Mouse (Mus musculus) heart, adult 2 months (tissue): ENCODE data around the gene Hp.

Source experiments
- CTCF ChIP-seq: fragments of 200-600 bp; IDR thresholded peaks from 2 replicates; pipeline ENCODE4 v1.8.1; 2022; ENCODE audit warnings: antibody characterized with exemption, mild to moderate bottlenecking, moderate library complexity
- EP300 ChIP-seq: fragments of 200-500 bp; IDR thresholded peaks from 2 replicates; pipeline ENCODE4 v1.6.1; 2011; ENCODE audit warnings: low read depth, low read length, control low read depth; ENCODE audit not compliant: insufficient read depth
- POLR2A ChIP-seq: fragments of 200-500 bp; IDR thresholded peaks from 2 replicates; pipeline ENCODE4 v1.6.1; 2011; ENCODE audit warnings: mild to moderate bottlenecking, low read depth, low read length, control low read depth; ENCODE audit not compliant: insufficient read depth

GRCm38 (mm10) chr8:109591367-109591766 lies 12.4 kb upstream of the Hp start:
- TF ChIP-seq POLR2A (no peak), CTCF (no peak), EP300 (no peak)
